Mouse (Mus musculus) layer of hippocampus, adult 8-10 months (tissue): ENCODE data around the gene Myh15. TPM values are rescaled to one million over a fixed set of nuclear protein-coding genes. Genes with fewer than 3 reads are reported as not detected.
"Not testable (repeated sequence)": the region's sequence is repeated elsewhere in the genome, so short reads cannot be mapped to it uniquely, and the experiment has no call there.

Experiments used
- DNase-seq, 2 experiments: peaks; one replicate each; pipeline ENCODE4 v3.0.0; 2022; ENCODE audit warnings: low spot score in 2 of 2
- total RNA-seq, 4 experiments: library from RNA; stranded (reverse); gene quantifications; 2 replicates each; pipeline ENCODE4 v1.2.4; 2022

Gene Myh15
- total RNA-seq: under 1 TPM; 0.58 to 0.80 (median 0.78) TPM

- no peak for DNase-seq
Measured at GRCm38 (mm10) chr16:49057186-49057585, at the start of gene Myh15. Gene Myh15, plus strand, starts transcription at chr16:49057486.

GRCm38 (mm10) chr16:49016620-49017332 is 40.5 kb upstream of the Myh15 start:
- DNase-seq: no peak

GRCm38 (mm10) chr16:49035852-49036251 is 21.4 kb upstream of the Myh15 start:
- DNase-seq: no peak

GRCm38 (mm10) chr16:49037771-49038170 is 19.5 kb upstream of the Myh15 start:
- DNase-seq: no peak

- DNase-seq: no peak
Measured at GRCm38 (mm10) chr16:49040554-49041221, 16.6 kb upstream of the Myh15 start.

GRCm38 (mm10) chr16:49049214-49049613 is 8.1 kb upstream of the Myh15 start:
- no peak for DNase-seq

- no peak for DNase-seq
Measured at GRCm38 (mm10) chr16:49069256-49069963, 12.1 kb downstream of the Myh15 start.

GRCm38 (mm10) chr16:49071316-49071715 is 14.0 kb downstream of the Myh15 start:
- DNase-seq: no peak

- no peak for DNase-seq
Measured at GRCm38 (mm10) chr16:49128015-49128414, 70.7 kb downstream of the Myh15 start.

GRCm38 (mm10) chr16:49156193-49156592 is 98.9 kb downstream of the Myh15 start:
- no peak for DNase-seq

- peak; percentile 15 to 77 for DNase-seq
Measured at GRCm38 (mm10) chr16:49164349-49165137, 107.3 kb downstream of the Myh15 start.

- no peak for DNase-seq
Measured at GRCm38 (mm10) chr16:49165728-49166127, 108.4 kb downstream of the Myh15 start.

GRCm38 (mm10) chr16:49167325-49167724 is 110.0 kb downstream of the Myh15 start:
- peak; percentile 10 to 21 for DNase-seq

GRCm38 (mm10) chr16:49175077-49175476 is 117.8 kb downstream of the Myh15 start:
- DNase-seq: no peak

GRCm38 (mm10) chr16:49175729-49176395 is 118.6 kb downstream of the Myh15 start:
- peak; percentile 19 to 37 for DNase-seq

GRCm38 (mm10) chr16:49193521-49193920 is 136.2 kb downstream of the Myh15 start:
- DNase-seq: no peak

- no peak for DNase-seq
Measured at GRCm38 (mm10) chr16:49193986-49194385, 136.7 kb downstream of the Myh15 start.

- no peak for DNase-seq
Measured at GRCm38 (mm10) chr16:49196290-49196689, 139.0 kb downstream of the Myh15 start.

- no peak for DNase-seq
Measured at GRCm38 (mm10) chr16:49197951-49198350, 140.7 kb downstream of the Myh15 start.

- DNase-seq: no peak
Measured at GRCm38 (mm10) chr16:49223733-49224132, 166.4 kb downstream of the Myh15 start.

- DNase-seq: not testable (repeated sequence)
Measured at GRCm38 (mm10) chr16:49243517-49243916, 186.2 kb downstream of the Myh15 start.
